Mouse (Mus musculus) G1E (cell line): ENCODE measurements around the gene Rogdi. TPM values are rescaled to one million over a fixed set of nuclear protein-coding genes. Genes with fewer than 3 reads are reported as not detected.

Experiments used
- ATAC-seq: 2 replicates; pipeline ENCODE4 v1.8.0; 2016; ENCODE audit warnings: mild to moderate bottlenecking; ENCODE audit not compliant: insufficient number of reproducible peaks, poor library complexity, low FRiP score, severe bottlenecking; ENCODE audit errors: extremely low read depth
- DNase-seq: peaks from one replicate; pipeline ENCODE4 v3.0.0; 2012; ENCODE audit warnings: low spot score
- H3K27me3 ChIP-seq: 2 replicates; pipeline ENCODE4 v1.6.1; 2012; ENCODE audit warnings: mild to moderate bottlenecking, low read length, inconsistent platforms; ENCODE audit not compliant: insufficient read depth
- H3K36me3 ChIP-seq: replicated peaks from 2 replicates; pipeline ENCODE3; 2012; ENCODE audit warnings: mild to moderate bottlenecking, inconsistent platforms
- H3K4me1 ChIP-seq: 2 replicates; pipeline ENCODE4 v1.6.1; 2012; ENCODE audit warnings: low read depth, low read length, inconsistent platforms, mixed read lengths; ENCODE audit not compliant: insufficient read depth
- H3K4me3 ChIP-seq: 2 replicates; pipeline ENCODE4 v1.5.1; 2012; ENCODE audit warnings: low read depth, mild to moderate bottlenecking, inconsistent platforms, low read length, moderate library complexity, mixed read lengths
- H3K9me3 ChIP-seq: replicated peaks from 2 replicates; pipeline ENCODE4 v1.6.1; 2012; ENCODE audit warnings: inconsistent platforms
- CTCF ChIP-seq: IDR thresholded peaks from 2 replicates; pipeline ENCODE4 v1.5.1; 2012; ENCODE audit warnings: low read depth, low read length, inconsistent platforms, mixed read lengths
- GATA1 ChIP-seq: IDR thresholded peaks from 2 replicates; pipeline ENCODE4 v1.6.1; 2012; ENCODE audit warnings: borderline replicate concordance, low read length, inconsistent platforms, mixed read lengths
- GATA2 ChIP-seq: IDR thresholded peaks from 2 replicates; pipeline ENCODE4 v1.6.1; 2012; ENCODE audit warnings: low read depth, low read length, inconsistent platforms, borderline replicate concordance
- POLR2AphosphoS5 ChIP-seq: IDR thresholded peaks from 2 replicates; pipeline ENCODE4 v1.6.1; 2012; ENCODE audit warnings: low read depth, low read length, inconsistent platforms; ENCODE audit not compliant: insufficient replicate concordance
- TAL1 ChIP-seq: conservative IDR thresholded peaks from 2 replicates; pipeline ENCODE4 v1.6.1; 2012; ENCODE audit warnings: low read depth, low read length, inconsistent platforms, mixed read lengths
- polyA plus RNA-seq: library from polyadenylated mRNA; stranded (reverse); fragments of >175 nt; gene quantifications from 2 replicates; pipeline ENCODE4 v1.2.3, GENCODE M21; 2012
- total RNA-seq, 2 experiments: library from RNA; stranded (forward) in 1 of 2; stranded (reverse) in 1 of 2; fragments of 200-1000 nt in 1 of 2; fragments of >200 nt in 1 of 2; fragmentation: Nextera tagmentation in 1 of 2; gene quantifications; 2 replicates each; pipeline ENCODE4 v1.2.3; 2014 to 2017

The Rogdi gene
- 41.0 and 51.0 TPM in 2 replicates for total RNA-seq (2014; fragmentation: Nextera tagmentation)
- 4.1 and 4.7 TPM in 2 replicates for total RNA-seq (2017)
- polyA plus RNA-seq: 33.3 and 70.0 TPM in 2 replicates

- H3K36me3 ChIP-seq: peaks cover 72% of the 10 kb centered on the region
Observed at GRCm38 (mm10) chr16:5013054-5013838, at the start of gene Rogdi. Gene Rogdi (minus strand): TSS chr16:5013553.

GRCm38 (mm10) chr16:5058114-5058513 is 44.8 kb upstream of the Rogdi start:
- TF ChIP-seq GATA1 (no peak), TAL1 (no peak), POLR2AphosphoS5 (no peak), CTCF (no peak), GATA2 (no peak)
- no peak for DNase-seq
- H3K36me3 ChIP-seq: peaks cover 72% of the 10 kb centered on the region
- no peaks in the 10 kb centered on the region for H3K27me3 ChIP-seq
- H3K4me1 ChIP-seq: peaks cover 5% of the 10 kb centered on the region
- no peak; the same call in 1 of the 2 replicates for ATAC-seq
- H3K4me3 ChIP-seq: no peak overlapping the region
- H3K9me3 ChIP-seq: no peaks in the 10 kb centered on the region

More at GRCm38 (mm10) chr16:5013054-5013838, at the start of gene Rogdi:
- TF ChIP-seq GATA1: no peak
- TF ChIP-seq CTCF: no peak
- TF ChIP-seq POLR2AphosphoS5: peak; percentile 83; the same call in 1 of the 2 replicates
- H3K27me3 ChIP-seq: no peaks in the 10 kb centered on the region; the same call in 1 of the 2 replicates
- DNase-seq (peak; percentile 86), ATAC-seq (peak; percentile 93)
- H3K9me3 ChIP-seq: no peaks in the 10 kb centered on the region
- H3K4me1 ChIP-seq: peaks cover 46% of the 10 kb centered on the region
- H3K4me3 ChIP-seq: peak within 1 kb of the TSS; percentile 81

DNA sequence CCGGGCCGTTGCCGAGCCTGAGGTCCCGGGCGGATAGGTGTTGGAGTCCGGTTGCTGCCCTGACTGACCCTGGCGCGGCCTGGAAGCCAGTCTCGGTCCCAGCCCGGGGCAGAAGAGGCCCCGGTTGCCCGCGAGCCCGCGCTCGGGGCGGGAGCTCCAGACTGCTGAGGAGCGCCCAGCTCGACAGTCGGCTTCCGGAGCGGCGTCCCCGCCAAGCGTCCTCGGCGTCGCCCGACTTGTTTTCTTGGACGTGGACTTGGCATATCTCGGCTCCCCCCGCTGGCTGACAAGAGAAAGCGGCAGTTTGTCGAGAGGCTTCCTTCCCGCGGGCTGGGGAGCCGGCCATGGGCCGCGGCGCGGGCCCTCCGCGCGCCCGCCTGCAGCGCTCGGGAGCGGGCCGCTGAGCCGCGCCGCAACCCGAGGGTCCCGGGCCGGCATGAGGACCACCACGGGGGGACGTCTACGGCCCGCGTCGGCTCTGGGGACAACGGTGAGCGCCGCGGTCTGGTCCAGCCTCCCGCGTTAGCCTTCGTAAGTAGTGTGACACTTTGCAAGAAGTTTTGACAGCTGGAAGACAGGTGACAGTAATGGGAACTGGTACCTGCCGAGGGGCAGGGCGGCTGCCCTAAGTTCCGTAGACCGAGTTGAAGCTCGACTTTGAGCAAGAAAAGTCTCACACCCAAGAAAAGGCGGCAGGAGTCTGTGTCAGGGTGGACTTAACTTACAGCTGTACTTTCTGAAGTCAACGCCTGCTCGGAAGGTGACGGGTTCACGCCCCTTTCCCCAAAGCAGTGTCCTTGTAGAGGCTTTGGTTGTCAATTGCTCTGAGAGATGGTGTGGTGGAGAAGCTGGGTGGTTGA is 37.1 kb upstream of the Rogdi start:
- no peak for TF ChIP-seq POLR2AphosphoS5
- TF ChIP-seq GATA1: no peak
- Histone ChIP-seq H3K27me3 (no peaks in the 10 kb centered on the region), H3K36me3 (peaks cover 38% of the 10 kb centered on the region), H3K4me3 (peak overlapping the region; percentile 92), H3K4me1 (peaks cover 42% of the 10 kb centered on the region), H3K9me3 (no peaks in the 10 kb centered on the region)
- ATAC-seq (no peak), DNase-seq (peak; percentile 66)

DNA sequence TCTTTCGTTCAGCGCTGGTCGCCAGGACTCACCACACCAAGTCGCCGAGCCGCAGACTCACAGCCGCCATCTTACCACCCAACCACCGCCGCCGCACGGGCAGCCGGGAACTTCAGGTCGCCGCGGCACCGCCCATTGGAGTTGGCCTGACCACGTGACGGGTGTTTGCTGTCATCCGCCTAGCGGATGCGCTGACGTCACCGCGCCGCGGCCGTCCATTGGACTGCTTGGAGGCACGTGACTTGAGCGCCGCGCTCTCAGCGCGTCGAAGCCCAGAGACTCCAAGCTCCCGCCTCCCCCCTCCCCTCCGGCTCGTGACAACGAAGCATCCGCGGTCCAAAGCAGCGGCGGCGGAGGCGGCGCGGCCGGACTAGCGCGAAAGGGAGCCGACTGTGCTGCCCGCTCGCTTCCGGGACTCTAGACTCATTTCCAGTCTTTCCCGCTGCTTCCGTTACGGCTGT is 36.5 kb upstream of the Rogdi start, which contains the start of the genes Glyr1 and Ubn1:
Gene Glyr1 (minus strand): TSS at position 90 of the 461 bp plus-strand sequence.
Gene Ubn1 (plus strand): TSS at position 284 of the 461 bp plus-strand sequence.
- no peak for TF ChIP-seq TAL1
- no peak for TF ChIP-seq GATA1
- TF ChIP-seq GATA2: no peak
- no peak for TF ChIP-seq POLR2AphosphoS5
- TF ChIP-seq CTCF: no peak
- Histone ChIP-seq H3K9me3 (no peaks in the 10 kb centered on the region), H3K27me3 (no peaks in the 10 kb centered on the region), H3K4me1 (peaks cover 43% of the 10 kb centered on the region), H3K4me3 (peak within 1 kb of the TSS; percentile 92), H3K36me3 (peaks cover 38% of the 10 kb centered on the region)
- DNase-seq (peak; percentile 98), ATAC-seq (peak; percentile 94)

DNA sequence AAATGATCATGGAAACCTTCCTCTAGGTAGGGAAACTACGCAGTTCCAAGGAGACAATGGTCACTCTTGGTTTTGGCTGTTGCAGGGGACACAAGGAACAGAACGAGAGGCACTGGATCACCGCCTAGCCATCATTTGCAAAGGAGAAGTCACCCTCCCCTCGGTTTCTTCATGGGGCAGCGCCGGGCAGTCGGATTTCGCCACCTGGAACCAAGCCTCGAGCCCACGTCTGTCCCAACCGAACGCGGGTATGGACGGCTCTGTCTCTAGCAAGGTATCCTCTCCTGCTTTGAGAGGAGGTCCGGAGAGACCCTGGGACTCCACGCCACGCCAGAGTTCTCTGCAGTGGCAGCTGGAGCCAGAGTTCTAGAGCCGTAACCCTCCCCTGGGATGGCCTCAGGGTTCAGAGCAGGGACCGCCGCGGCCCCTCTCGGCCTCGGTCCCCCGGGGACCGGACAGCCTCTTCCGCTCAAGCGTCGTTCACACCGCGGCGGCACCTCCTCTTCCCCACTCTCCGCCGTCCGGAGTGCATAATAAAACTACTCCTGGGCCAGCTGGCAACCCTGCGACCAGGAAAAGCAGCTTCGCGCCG is 35.9 kb upstream of the Rogdi start:
- DNase-seq (no peak), ATAC-seq (no peak)
- no peaks in the 10 kb centered on the region for H3K27me3 ChIP-seq
- peaks cover 43% of the 10 kb centered on the region for H3K4me1 ChIP-seq
- H3K9me3 ChIP-seq: no peaks in the 10 kb centered on the region
- H3K4me3 ChIP-seq: peak overlapping the region; percentile 92
- peaks cover 42% of the 10 kb centered on the region for H3K36me3 ChIP-seq
- TF ChIP-seq GATA2: no peak
- no peak for TF ChIP-seq GATA1
- TF ChIP-seq CTCF: no peak
- TF ChIP-seq POLR2AphosphoS5: no peak
- no peak for TF ChIP-seq TAL1
